Mouse (Mus musculus): ENCODE measurements around the gene Scn5a.

DNA sequence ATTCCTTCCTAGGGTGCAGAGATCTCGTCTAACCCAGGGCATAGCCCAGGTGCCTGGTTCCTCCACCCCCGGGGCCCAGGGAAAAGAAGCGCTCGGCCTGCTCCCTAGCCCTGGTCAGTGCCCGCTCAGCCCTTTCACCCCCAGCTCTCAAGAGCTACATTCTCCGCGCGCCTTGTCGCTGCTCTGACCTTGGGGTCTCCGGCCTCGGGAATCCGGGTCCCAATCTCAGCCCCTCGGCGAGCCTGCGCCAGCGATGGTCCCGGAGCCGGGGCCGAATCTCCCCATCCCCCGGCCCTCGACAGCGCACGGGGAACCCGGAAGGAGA lies 543 bp downstream of the Scn5a start:
- TF ChIP-seq EP300 (IDR thresholded peaks at IDR 0.05; ENCODE audit: low read depth) (no peak), CTCF (IDR thresholded peaks at IDR 0.05; ENCODE audit: low read depth) (no peak)
